Mouse (Mus musculus) G1E (cell line): ENCODE results near the gene Tuft1. TPM values are rescaled to one million over a fixed set of nuclear protein-coding genes. Genes with fewer than 3 reads are reported as not detected.
A peak's percentile ranks its signal among the peaks of the same experiment; 100 is the strongest.

Experiments
- ATAC-seq: 2 replicates; pipeline ENCODE4 v1.8.0; 2016; ENCODE audit warnings: mild to moderate bottlenecking; ENCODE audit not compliant: insufficient number of reproducible peaks, poor library complexity, low FRiP score, severe bottlenecking; ENCODE audit errors: extremely low read depth
- DNase-seq: peaks from one replicate; pipeline ENCODE4 v3.0.0; 2012; ENCODE audit warnings: low spot score
- H3K27me3 ChIP-seq: 2 replicates; pipeline ENCODE4 v1.6.1; 2012; ENCODE audit warnings: mild to moderate bottlenecking, low read length, inconsistent platforms; ENCODE audit not compliant: insufficient read depth
- H3K36me3 ChIP-seq: replicated peaks from 2 replicates; pipeline ENCODE3; 2012; ENCODE audit warnings: mild to moderate bottlenecking, inconsistent platforms
- H3K4me1 ChIP-seq: 2 replicates; pipeline ENCODE4 v1.6.1; 2012; ENCODE audit warnings: low read depth, low read length, inconsistent platforms, mixed read lengths; ENCODE audit not compliant: insufficient read depth
- H3K4me3 ChIP-seq: 2 replicates; pipeline ENCODE4 v1.5.1; 2012; ENCODE audit warnings: low read depth, mild to moderate bottlenecking, inconsistent platforms, low read length, moderate library complexity, mixed read lengths
- H3K9me3 ChIP-seq: replicated peaks from 2 replicates; pipeline ENCODE4 v1.6.1; 2012; ENCODE audit warnings: inconsistent platforms
- CTCF ChIP-seq: IDR thresholded peaks from 2 replicates; pipeline ENCODE4 v1.5.1; 2012; ENCODE audit warnings: low read depth, low read length, inconsistent platforms, mixed read lengths
- GATA1 ChIP-seq: IDR thresholded peaks from 2 replicates; pipeline ENCODE4 v1.6.1; 2012; ENCODE audit warnings: borderline replicate concordance, low read length, inconsistent platforms, mixed read lengths
- GATA2 ChIP-seq: IDR thresholded peaks from 2 replicates; pipeline ENCODE4 v1.6.1; 2012; ENCODE audit warnings: low read depth, low read length, inconsistent platforms, borderline replicate concordance
- POLR2AphosphoS5 ChIP-seq: IDR thresholded peaks from 2 replicates; pipeline ENCODE4 v1.6.1; 2012; ENCODE audit warnings: low read depth, low read length, inconsistent platforms; ENCODE audit not compliant: insufficient replicate concordance
- TAL1 ChIP-seq: conservative IDR thresholded peaks from 2 replicates; pipeline ENCODE4 v1.6.1; 2012; ENCODE audit warnings: low read depth, low read length, inconsistent platforms, mixed read lengths
- polyA plus RNA-seq: library from polyadenylated mRNA; stranded (reverse); fragments of >175 nt; gene quantifications from 2 replicates; pipeline ENCODE4 v1.2.3, GENCODE M21; 2012
- total RNA-seq, 2 experiments: library from RNA; stranded (forward) in 1 of 2; stranded (reverse) in 1 of 2; fragments of 200-1000 nt in 1 of 2; fragments of >200 nt in 1 of 2; fragmentation: Nextera tagmentation in 1 of 2; gene quantifications; 2 replicates each; pipeline ENCODE4 v1.2.3; 2014 to 2017

Gene Tuft1
- total and polyA plus RNA-seq, 3 experiments, result 4.1 to 14.7 (median 6.8) TPM

DNA sequence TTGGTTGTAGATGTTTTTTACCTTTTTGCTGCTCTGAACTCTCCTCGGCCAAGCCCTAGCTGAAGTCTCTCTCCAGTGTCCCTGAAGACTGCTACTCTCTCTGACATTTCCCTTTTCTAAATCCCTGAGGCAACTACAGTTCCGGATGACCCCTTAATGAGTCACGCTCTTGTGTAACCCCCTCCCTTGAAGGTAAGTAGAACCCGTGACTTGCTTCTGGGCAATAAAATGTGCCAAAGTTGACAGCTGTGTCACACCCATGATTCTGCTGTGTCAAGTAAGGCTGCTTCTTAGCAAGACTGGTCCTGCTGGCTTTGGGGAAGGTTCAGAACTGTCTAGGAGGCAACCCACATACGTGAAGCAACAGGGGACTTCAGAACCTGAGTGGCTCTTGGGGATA is 70.7 kb downstream of the Tuft1 start:
- Histone ChIP-seq H3K27me3 (peaks cover 33% of the 10 kb centered on the region), H3K4me3 (no peak overlapping the region), H3K9me3 (no peaks in the 10 kb centered on the region), H3K4me1 (peaks cover 25% of the 10 kb centered on the region), H3K36me3 (no peaks in the 10 kb centered on the region)
- no peak for TF ChIP-seq TAL1
- TF ChIP-seq POLR2AphosphoS5, result no peak
- ATAC-seq (no peak), DNase-seq (no peak)

DNA sequence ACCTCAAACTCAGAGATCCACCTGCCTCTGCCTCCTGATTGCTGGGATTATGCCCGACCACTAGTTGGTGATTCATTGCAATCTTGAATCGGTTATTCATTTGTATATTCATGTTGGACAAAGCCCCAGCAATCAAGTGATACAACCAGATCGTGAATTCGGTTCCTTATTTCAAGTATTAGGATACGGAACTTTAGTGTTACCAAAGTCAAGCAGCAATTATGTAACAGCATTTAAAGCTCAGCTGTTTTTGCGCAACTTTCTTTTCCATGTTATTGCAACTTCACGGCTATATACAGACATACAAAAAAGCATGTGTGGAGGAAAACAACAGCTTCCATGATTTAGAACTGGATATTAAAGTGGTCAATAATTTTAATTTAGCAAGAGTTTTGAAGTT is 75.7 kb downstream of the Tuft1 start:
- Histone ChIP-seq H3K36me3 (peaks cover 15% of the 10 kb centered on the region), H3K27me3 (peaks cover 17% of the 10 kb centered on the region), H3K4me3 (peak overlapping the region; percentile 87), H3K4me1 (peaks cover 40% of the 10 kb centered on the region), H3K9me3 (no peaks in the 10 kb centered on the region)
- ATAC-seq (no peak), DNase-seq (no peak)
- TF ChIP-seq TAL1 (no peak), GATA2 (no peak), GATA1 (no peak), CTCF (no peak), POLR2AphosphoS5 (no peak)

DNA sequence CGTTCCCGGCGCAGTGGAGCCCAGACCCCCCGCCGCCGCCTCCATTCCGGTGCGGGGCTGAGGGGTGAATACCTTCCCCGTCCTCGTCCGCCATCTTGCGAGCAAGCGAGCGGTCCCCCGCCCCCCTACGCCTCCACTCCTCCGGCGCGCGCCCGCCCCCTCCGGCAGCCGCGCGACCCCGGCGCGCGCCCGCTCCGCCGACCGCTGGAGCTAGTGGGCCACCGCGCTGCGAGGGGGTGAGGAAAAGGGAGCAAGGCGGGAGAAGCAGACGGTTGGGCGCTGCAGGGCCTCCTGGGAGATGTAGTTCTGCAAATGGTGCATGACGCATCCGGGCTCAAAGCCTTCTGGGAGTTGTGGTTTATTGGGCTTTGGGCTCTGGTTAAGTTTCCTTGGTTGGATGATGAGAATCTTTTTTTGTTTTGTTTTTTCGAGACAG is 76.2 kb downstream of the Tuft1 start, which contains the start of gene Snx27:
Gene Snx27, minus strand, starts transcription at position 261 of the 436 bp plus-strand sequence.
- Histone ChIP-seq H3K36me3 (peaks cover 18% of the 10 kb centered on the region), H3K27me3 (peaks cover 12% of the 10 kb centered on the region), H3K4me1 (peaks cover 41% of the 10 kb centered on the region), H3K4me3 (peak within 1 kb of the TSS; percentile 87), H3K9me3 (no peaks in the 10 kb centered on the region)
- ATAC-seq, result peak; percentile 93
- TF ChIP-seq TAL1, result no peak
- no peak for TF ChIP-seq GATA2
- TF ChIP-seq GATA1, result no peak
- TF ChIP-seq CTCF, result no peak
- TF ChIP-seq POLR2AphosphoS5, result no peak
- peak; percentile 82 for DNase-seq

DNA sequence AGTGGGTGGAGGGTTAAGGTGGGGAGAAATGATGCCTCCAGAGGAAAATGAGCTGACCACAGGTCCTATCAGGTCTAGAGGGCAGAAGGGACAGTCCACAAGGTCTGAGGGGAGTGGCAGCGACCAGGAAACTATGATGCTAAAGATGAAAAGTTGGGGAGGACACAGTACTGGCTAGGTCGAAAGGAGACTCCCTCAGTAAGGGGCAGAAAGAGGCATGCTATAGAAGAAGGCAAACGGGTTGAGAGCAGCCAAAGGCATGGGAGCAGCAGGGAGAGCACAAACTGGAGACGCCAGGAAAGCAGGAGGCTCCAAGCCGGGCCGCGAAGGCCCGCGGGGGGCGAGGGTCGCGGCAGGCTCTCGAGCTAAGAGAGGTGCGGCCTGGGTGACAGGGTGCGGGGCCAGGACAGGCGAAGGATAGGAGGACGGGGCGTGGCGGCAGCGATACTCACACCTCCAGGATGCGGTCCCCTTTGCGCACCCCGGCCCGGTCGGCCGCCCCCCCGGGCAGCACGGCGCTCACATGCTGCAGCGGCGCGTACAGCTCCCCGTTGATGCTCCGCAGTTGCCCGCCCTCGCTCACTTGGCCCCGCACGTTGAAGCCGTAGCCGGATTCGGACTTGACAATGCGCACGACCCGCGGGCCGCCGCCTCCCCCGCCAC is 76.7 kb downstream of the Tuft1 start:
- Histone ChIP-seq H3K4me1 (peaks cover 41% of the 10 kb centered on the region), H3K36me3 (peaks cover 20% of the 10 kb centered on the region), H3K27me3 (peaks cover 6% of the 10 kb centered on the region), H3K9me3 (no peaks in the 10 kb centered on the region), H3K4me3 (peak overlapping the region; percentile 87)
- ATAC-seq, result no peak
- DNase-seq, result peak; percentile 58
- TF ChIP-seq CTCF (no peak), GATA1 (no peak), GATA2 (no peak), POLR2AphosphoS5 (no peak), TAL1 (no peak)

DNA sequence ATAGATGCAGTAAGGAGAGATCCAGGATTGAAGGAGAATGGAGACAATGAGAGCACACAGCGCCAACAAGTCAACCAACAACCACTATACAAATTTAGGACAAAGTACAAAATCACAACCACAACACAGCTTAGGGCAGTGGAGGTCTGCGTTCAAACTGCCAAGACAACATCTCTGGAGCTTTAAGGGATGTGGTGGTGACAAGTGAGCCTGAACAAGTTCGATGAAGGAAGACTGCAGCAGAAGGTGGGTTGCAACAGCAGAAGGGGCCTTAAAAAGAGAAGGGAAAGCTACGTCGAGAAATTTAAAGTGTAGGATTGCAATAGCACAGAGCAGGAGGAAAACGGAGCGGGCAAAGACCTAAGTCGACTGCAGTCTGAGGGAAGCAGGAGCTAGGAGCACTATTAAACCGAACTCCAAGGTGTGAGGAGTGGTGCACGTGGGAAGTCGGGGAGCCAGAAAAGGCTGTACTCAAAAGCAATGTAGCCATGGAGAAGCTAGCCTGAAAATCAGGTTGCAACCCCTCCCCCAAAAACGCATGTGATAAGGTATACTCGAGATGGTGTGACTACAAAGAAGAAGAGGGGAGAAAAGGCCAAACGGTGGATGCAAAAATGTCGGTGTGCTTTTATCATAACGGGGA is 77.4 kb downstream of the Tuft1 start:
- ATAC-seq (no peak), DNase-seq (no peak)
- TF ChIP-seq CTCF, result no peak
- no peak for TF ChIP-seq GATA1
- no peak for TF ChIP-seq POLR2AphosphoS5
- Histone ChIP-seq H3K9me3 (no peaks in the 10 kb centered on the region), H3K4me3 (peak overlapping the region; percentile 87), H3K27me3 (peaks cover 2% of the 10 kb centered on the region; the same call in 1 of the 2 replicates), H3K4me1 (peaks cover 40% of the 10 kb centered on the region), H3K36me3 (peaks cover 22% of the 10 kb centered on the region)

DNA sequence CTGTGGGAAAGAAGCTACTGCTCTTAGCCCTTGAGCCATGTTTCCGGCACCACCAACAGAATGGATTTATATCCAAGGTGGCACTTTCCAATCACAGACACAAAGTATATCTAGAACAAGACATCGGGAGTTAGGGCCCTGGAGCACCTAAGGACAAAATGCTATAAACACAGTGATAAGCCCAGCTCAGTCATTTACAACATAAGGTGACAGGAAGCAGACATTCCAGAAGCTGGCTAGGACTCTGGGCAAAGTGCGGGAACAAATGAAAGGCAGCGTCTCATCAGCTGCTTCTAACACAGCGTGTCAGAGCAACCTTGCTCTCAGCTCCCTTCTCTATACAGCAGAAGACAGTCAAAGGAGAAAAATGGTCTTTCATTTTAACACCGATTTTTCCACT is 84.2 kb downstream of the Tuft1 start:
- no peak for ATAC-seq
- H3K4me1 ChIP-seq, result peaks cover 3% of the 10 kb centered on the region
- no peaks in the 10 kb centered on the region for H3K9me3 ChIP-seq
- no peak overlapping the region for H3K4me3 ChIP-seq
- H3K36me3 ChIP-seq, result peaks cover 48% of the 10 kb centered on the region
- DNase-seq, result no peak
- TF ChIP-seq CTCF (no peak), POLR2AphosphoS5 (no peak), TAL1 (no peak), GATA2 (no peak), GATA1 (no peak)
- H3K27me3 ChIP-seq, result no peaks in the 10 kb centered on the region
